Mouse (Mus musculus): ENCODE measurements around the gene Fancb. TPM values are rescaled to one million over a fixed set of nuclear protein-coding genes. Genes with fewer than 3 reads are reported as not detected.

Fancb gene
- polyA plus RNA-seq, 1 experiment = 0.70 TPM

DNA sequence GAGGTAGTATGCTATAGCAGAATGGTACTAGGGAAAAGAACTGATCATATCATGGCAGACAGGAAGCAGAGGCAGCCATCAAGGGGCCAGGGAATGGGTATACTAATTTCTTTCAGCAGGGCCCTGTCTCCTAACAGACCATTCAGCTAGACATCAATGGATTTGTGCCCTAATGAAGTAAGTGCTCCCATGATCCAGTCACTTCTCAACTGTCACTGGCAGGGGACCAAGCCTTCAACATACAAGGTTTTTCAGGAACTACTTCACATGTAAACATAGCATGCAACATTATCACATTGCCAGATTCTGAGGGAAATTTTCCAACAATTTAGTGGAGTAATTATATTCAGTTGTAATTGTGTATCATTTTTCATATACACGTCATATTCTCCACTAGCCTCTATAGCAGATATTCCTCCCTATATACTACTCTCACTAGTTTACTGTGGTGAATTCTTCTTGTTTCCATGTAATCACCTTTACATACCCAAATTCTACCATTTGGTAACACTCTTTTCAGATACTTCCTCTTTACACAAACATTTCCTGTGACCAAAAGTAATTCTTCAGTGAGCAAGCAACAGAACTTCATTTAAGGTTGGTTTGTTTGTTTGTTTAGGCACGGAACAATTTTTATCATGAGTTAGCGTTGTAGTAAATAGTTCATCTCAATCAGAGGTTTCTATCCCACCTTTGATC, 14.5 kb upstream of the Fancb start:
- TF ChIP-seq MAX (IDR thresholded peaks at IDR 0.05; ENCODE audit: low read depth) = no peak
- TF ChIP-seq USF1 (IDR thresholded peaks at IDR 0.05; ENCODE audit: low read depth) = no peak
- TF ChIP-seq TCF12 (IDR thresholded peaks at IDR 0.05; ENCODE audit: insufficient read depth, poor library complexity, severe bottlenecking) = no peak
- no peak for TF ChIP-seq MYOG (IDR thresholded peaks at IDR 0.05; ENCODE audit: control insufficient read depth in 1 of 3, insufficient read depth in 1 of 3, insufficient read length in 2 of 3, low read depth in 2 of 3)
- TF ChIP-seq CEBPB (IDR thresholded peaks at IDR 0.05; ENCODE audit: insufficient read depth, poor library complexity, severe bottlenecking) = no peak
- TF ChIP-seq POLR2AphosphoS2 (IDR thresholded peaks at IDR 0.05; ENCODE audit: insufficient read length, low read depth) = no peak
- TF ChIP-seq SRF (IDR thresholded peaks at IDR 0.05; ENCODE audit: control insufficient read depth, insufficient read length, low read depth) = no peak
- no peak for TF ChIP-seq REST (IDR thresholded peaks at IDR 0.05; ENCODE audit: insufficient read depth, insufficient read length)
- TF ChIP-seq POLR2A (IDR thresholded peaks at IDR 0.05; ENCODE audit: insufficient read length, low read depth) = no peak
- no peak for TF ChIP-seq TCF3 (IDR thresholded peaks at IDR 0.05; ENCODE audit: insufficient read length, low read depth)
- TF ChIP-seq E2F4 (IDR thresholded peaks at IDR 0.05; ENCODE audit: insufficient read depth) = no peak
- TF ChIP-seq MYOD1 (IDR thresholded peaks at IDR 0.05; ENCODE audit: control insufficient read depth in 1 of 3, insufficient read length in 2 of 3, low read depth in 2 of 3) = no peak
- H3K4me2 ChIP-seq (ENCODE audit: low read depth) = no peak overlapping the region
- H3K36me3 ChIP-seq (ENCODE audit: control insufficient read depth, insufficient read depth) = peaks cover 11% of the 10 kb centered on the region
- H3K27me3 ChIP-seq (ENCODE audit: control insufficient read depth, insufficient read depth, insufficient read length) = no peaks in the 10 kb centered on the region
- H3K79me2 ChIP-seq (ENCODE audit: control insufficient read depth, insufficient read depth) = peaks cover 4% of the 10 kb centered on the region
- H3K4me3 ChIP-seq = no peak overlapping the region
- H3ac ChIP-seq (ENCODE audit: control insufficient read depth, insufficient read length) = no peak overlapping the region

- Histone ChIP-seq H3K36me3 (ENCODE audit: control insufficient read depth, insufficient read depth) (no peaks in the 10 kb centered on the region), H3K4me3 (no peak overlapping the region), H3ac (ENCODE audit: control insufficient read depth, insufficient read length) (no peak overlapping the region), H3K4me2 (ENCODE audit: low read depth) (no peak overlapping the region), H3K79me2 (ENCODE audit: control insufficient read depth, insufficient read depth) (peaks cover 27% of the 10 kb centered on the region), H3K27me3 (ENCODE audit: control insufficient read depth, insufficient read depth, insufficient read length) (no peaks in the 10 kb centered on the region)
- TF ChIP-seq TCF12 (IDR thresholded peaks at IDR 0.05; ENCODE audit: insufficient read depth, poor library complexity, severe bottlenecking) (no peak), CEBPB (IDR thresholded peaks at IDR 0.05; ENCODE audit: insufficient read depth, poor library complexity, severe bottlenecking) (no peak), SRF (IDR thresholded peaks at IDR 0.05; ENCODE audit: control insufficient read depth, insufficient read length, low read depth) (no peak), MYOD1 (IDR thresholded peaks at IDR 0.05; ENCODE audit: control insufficient read depth in 1 of 3, insufficient read length in 2 of 3, low read depth in 2 of 3) (no peak), E2F4 (IDR thresholded peaks at IDR 0.05; ENCODE audit: insufficient read depth) (no peak), MAX (IDR thresholded peaks at IDR 0.05; ENCODE audit: low read depth) (no peak), POLR2A (IDR thresholded peaks at IDR 0.05; ENCODE audit: insufficient read length, low read depth) (no peak), REST (IDR thresholded peaks at IDR 0.05; ENCODE audit: insufficient read depth, insufficient read length) (no peak), MYOG (IDR thresholded peaks at IDR 0.05; ENCODE audit: control insufficient read depth in 1 of 3, insufficient read depth in 1 of 3, insufficient read length in 2 of 3, low read depth in 2 of 3) (no peak), POLR2AphosphoS2 (IDR thresholded peaks at IDR 0.05; ENCODE audit: insufficient read length, low read depth) (no peak), USF1 (IDR thresholded peaks at IDR 0.05; ENCODE audit: low read depth) (no peak), TCF3 (IDR thresholded peaks at IDR 0.05; ENCODE audit: insufficient read length, low read depth) (no peak)
Observed at GRCm38 (mm10) chrX:164971206-164971605, 9.2 kb upstream of the Fancb start.

GRCm38 (mm10) chrX:164978866-164979265, 1.5 kb upstream of the Fancb start:
- Histone ChIP-seq H3K4me3 (peak overlapping the region; percentile 47), H3K79me2 (ENCODE audit: control insufficient read depth, insufficient read depth) (peaks cover 21% of the 10 kb centered on the region), H3K36me3 (ENCODE audit: control insufficient read depth, insufficient read depth) (no peaks in the 10 kb centered on the region), H3K4me2 (ENCODE audit: low read depth) (peak overlapping the region; percentile 70), H3K27me3 (ENCODE audit: control insufficient read depth, insufficient read depth, insufficient read length) (no peaks in the 10 kb centered on the region), H3ac (ENCODE audit: control insufficient read depth, insufficient read length) (no peak overlapping the region)
- TF ChIP-seq MYOG (IDR thresholded peaks at IDR 0.05; ENCODE audit: control insufficient read depth in 1 of 3, insufficient read depth in 1 of 3, insufficient read length in 2 of 3, low read depth in 2 of 3) (no peak), TCF12 (IDR thresholded peaks at IDR 0.05; ENCODE audit: insufficient read depth, poor library complexity, severe bottlenecking) (no peak)

DNA sequence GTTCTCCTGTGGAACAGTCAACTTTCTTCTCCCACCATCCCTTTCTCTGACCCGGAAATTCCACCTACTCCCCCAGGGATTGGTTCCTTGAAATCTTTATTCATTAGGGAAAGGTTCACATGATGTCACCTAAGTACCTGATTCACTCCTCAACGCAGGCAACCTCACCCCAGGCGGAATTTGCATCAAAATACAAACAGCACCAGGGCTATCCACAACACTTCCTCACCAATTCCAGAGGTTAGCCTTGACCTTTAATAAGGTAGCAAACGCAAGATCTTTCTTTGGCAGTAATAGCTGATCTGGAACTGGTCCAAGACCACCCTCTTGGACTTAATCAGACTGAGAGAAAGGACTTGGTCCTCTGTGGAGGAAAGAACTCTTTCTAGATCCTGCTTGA, 22.7 kb downstream of the Fancb start:
- Histone ChIP-seq H3ac (ENCODE audit: control insufficient read depth, insufficient read length) (no peak overlapping the region), H3K4me2 (ENCODE audit: low read depth) (no peak overlapping the region), H3K79me2 (ENCODE audit: control insufficient read depth, insufficient read depth) (no peaks in the 10 kb centered on the region), H3K27me3 (ENCODE audit: control insufficient read depth, insufficient read depth, insufficient read length) (no peaks in the 10 kb centered on the region), H3K4me3 (no peak overlapping the region), H3K36me3 (ENCODE audit: control insufficient read depth, insufficient read depth) (no peaks in the 10 kb centered on the region)
- TF ChIP-seq CEBPB (IDR thresholded peaks at IDR 0.05; ENCODE audit: insufficient read depth, poor library complexity, severe bottlenecking) (no peak), USF1 (IDR thresholded peaks at IDR 0.05; ENCODE audit: low read depth) (no peak), MAX (IDR thresholded peaks at IDR 0.05; ENCODE audit: low read depth) (no peak), SRF (IDR thresholded peaks at IDR 0.05; ENCODE audit: control insufficient read depth, insufficient read length, low read depth) (no peak), TCF3 (IDR thresholded peaks at IDR 0.05; ENCODE audit: insufficient read length, low read depth) (no peak), REST (IDR thresholded peaks at IDR 0.05; ENCODE audit: insufficient read depth, insufficient read length) (no peak), MYOD1 (IDR thresholded peaks at IDR 0.05; ENCODE audit: control insufficient read depth in 1 of 3, insufficient read length in 2 of 3, low read depth in 2 of 3) (no peak), POLR2AphosphoS2 (IDR thresholded peaks at IDR 0.05; ENCODE audit: insufficient read length, low read depth) (no peak), MYOG (IDR thresholded peaks at IDR 0.05; ENCODE audit: control insufficient read depth in 1 of 3, insufficient read depth in 1 of 3, insufficient read length in 2 of 3, low read depth in 2 of 3) (no peak), TCF12 (IDR thresholded peaks at IDR 0.05; ENCODE audit: insufficient read depth, poor library complexity, severe bottlenecking) (no peak), POLR2A (IDR thresholded peaks at IDR 0.05; ENCODE audit: insufficient read length, low read depth) (no peak), E2F4 (IDR thresholded peaks at IDR 0.05; ENCODE audit: insufficient read depth) (no peak)
